Mouse (Mus musculus): ENCODE results near the gene Asb11. TPM values are rescaled to one million over a fixed set of nuclear protein-coding genes. Genes with fewer than 3 reads are reported as not detected.

The Asb11 gene
- total RNA-seq, 2 experiments from 2014 or later = 116 to 171 TPM

- intact Hi-C loops (cut with DNase I) = no loop called here
These were observed 3.9 kb downstream of the Asb11 start for GRCm38 (mm10) chrX:164440703-164441102.

DNA sequence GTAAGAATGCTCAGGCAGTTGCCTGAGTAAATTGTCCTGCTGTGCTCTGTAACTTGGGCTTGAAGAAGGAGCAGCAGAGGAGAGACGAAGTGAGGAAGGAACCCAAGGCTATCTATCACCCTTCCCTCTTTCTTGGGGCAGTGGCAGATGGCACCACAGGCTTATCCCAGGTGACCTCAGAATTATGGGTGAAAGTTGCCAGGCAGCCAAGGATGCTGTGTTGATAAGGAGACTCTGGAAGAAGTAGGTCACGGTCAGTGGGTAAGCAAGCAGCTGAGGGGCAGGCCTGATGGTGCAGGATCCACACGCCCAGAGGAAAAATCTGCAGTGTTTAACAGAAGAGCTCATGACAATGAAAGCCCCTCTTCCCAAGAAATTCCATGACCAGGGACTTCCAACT, 4.5 kb downstream of the Asb11 start:
- no peak for DNase-seq
- intact Hi-C loops (cut with DNase I) = no loop called here

More at GRCm38 (mm10) chrX:164440703-164441102, 3.9 kb downstream of the Asb11 start:
- DNase-seq = no peak

GRCm38 (mm10) chrX:164445601-164446000, 8.8 kb downstream of the Asb11 start:
- intact Hi-C loops (cut with DNase I) = no loop called here
- DNase-seq = no peak

DNA sequence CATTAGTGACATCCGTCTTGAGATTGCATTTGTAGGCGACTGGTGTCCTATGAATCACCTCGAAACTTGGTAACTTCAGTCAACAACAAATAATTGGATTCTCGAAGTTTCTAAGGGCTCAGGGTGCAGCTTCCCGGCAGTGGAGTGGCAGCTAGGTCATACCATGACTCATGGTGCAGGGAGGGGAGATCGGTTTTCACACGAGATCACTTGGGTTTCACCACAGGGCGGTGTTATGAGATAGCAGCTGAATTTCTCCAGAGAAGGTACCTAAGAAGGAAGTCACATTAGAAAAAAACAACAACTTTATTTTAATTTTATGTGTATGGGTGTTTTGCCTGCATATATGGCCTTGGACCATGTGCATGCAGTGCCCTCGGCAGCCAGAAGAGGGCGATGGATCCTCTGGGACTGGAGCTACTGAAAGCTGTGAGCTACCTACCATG, 9.3 kb downstream of the Asb11 start:
- intact Hi-C loops (cut with DNase I) = no loop called here
- DNase-seq = no peak

DNA sequence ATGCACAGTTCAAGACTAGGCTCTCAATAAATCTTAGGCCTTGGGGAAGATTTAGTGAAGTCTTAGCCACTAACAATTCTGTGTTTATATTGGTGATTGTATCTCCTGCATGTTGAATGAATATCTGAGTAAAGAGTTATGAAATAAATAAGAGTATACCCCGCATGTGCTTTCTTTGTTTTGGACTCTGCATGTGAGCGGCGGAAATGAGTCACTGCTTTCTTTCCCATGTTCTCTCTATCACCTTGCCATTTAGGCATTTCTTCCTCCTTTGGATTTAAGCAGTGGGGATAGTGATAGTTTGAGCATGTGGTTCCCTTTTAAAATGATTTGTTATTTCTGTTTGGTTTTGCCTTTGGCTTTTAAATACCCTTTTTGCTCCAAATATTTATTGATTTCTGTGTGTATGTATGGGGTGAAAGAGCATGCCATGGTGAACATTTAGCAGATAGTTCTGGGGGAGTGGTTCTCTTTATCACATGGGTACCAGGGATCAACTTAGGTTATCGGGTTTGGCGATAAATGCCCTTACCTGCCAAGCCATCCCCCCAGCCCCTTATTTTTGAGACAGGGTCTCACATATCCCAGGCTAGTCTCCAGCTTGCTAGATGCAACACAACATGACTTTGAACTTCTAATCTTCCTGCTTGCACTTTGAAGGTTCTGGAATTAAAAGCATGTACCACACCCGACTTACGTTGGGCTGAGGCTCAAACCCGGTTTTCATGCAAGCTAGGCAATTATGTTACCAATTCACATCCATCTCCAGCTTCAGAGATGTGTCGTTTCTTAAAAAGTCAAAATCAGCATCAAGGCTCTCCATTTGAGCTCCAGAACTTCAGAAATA, 10.3 kb downstream of the Asb11 start:
- DNase-seq = no peak
- intact Hi-C loops (cut with DNase I) = no loop called here

DNA sequence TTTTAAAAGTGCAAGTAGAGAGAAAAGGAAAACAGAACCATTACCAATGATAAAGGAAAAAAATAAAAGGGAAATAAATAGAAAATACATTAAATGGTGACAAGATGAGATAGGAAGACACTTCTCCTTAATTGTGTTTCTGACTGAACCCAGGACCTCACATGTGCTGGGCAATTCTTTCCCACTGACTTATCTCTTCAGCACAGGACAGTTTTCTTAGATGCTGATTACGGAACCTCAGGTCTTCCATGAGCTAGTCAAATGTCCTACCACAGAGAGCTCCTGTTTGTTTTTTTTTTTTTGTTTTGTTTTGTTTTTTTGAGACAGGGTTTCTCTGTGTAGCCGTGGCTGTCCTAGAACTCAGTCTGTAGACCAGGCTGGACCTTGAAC, 10.9 kb downstream of the Asb11 start:
- no peak for DNase-seq
- intact Hi-C loops (cut with DNase I) = loop anchor here (2.0 kb wide), 1 partner anchor 161 kb away; no protein-coding TSS in a partner anchor

GRCm38 (mm10) chrX:164449201-164449600, 12.4 kb downstream of the Asb11 start:
- intact Hi-C loops (cut with DNase I) = loop anchor here (1.0 to 2.0 kb wide), 2 partner anchors 162 to 266 kb away; no protein-coding TSS in a partner anchor

DNA sequence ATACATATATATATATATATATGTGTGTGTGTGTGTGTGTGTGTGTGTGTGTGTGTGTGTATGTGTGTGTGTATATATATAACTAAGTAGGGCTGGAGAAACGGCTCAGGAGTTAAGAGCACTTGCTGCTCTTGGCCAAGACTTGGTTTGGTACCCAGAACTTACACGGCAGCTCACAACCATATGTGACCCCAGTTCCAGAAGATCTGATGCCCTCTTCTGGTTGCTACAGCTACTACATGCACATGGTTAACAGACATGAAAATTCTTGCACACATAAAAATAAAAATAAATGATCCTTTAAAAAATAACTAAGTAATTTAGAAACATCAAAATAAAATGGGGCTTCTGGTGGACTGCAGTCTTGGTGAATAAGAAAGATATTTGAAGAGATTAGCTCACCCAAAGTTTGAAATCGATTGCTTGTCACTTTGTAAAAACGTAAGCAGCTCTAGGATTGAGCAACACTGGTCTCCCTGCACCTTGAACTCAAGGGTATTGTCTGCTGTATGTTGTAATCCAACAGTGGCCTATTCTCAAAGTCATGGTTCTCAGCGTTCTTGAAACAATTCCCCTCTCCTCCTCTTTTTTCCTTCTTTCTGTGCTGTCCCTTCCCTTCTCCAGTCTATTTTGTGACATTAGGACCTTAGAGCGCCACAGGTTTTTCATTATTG, 22.5 kb downstream of the Asb11 start:
- intact Hi-C loops (cut with DNase I) = no loop called here
- DNase-seq = no peak

More at GRCm38 (mm10) chrX:164449201-164449600, 12.4 kb downstream of the Asb11 start:
- DNase-seq = no peak

GRCm38 (mm10) chrX:164502258-164502657, 65.5 kb downstream of the Asb11 start:
- no peak for DNase-seq
- intact Hi-C loops (cut with DNase I) = no loop called here

- no peak for DNase-seq
- intact Hi-C loops (cut with DNase I) = no loop called here
These were observed 69.1 kb downstream of the Asb11 start, which contains the start of gene Asb9 for GRCm38 (mm10) chrX:164505709-164506498. Asb9 (plus strand) TSS chrX:164506327.

DNA sequence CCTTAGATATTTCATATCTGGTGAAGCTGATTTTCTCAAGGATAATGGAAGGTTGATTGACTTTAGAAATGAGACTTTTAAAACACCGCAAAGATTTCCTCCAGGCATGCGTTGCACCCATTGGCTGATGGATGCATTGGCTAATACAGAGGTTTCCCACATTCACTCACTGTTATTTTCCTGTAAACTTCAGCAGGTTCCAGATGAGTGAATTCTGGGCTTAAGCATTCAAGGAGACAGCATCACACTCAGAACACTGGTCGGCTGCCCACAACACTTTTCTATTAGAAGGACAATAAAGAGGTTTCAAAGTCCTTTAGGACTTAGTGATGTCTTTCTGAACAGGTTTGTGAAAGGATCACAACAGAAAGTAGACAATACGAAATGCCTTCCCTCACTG, 70.3 kb downstream of the Asb11 start:
- intact Hi-C loops (cut with DNase I) = no loop called here
- DNase-seq = no peak

- no peak for DNase-seq
- intact Hi-C loops (cut with DNase I) = no loop called here
These were observed 71.9 kb downstream of the Asb11 start for GRCm38 (mm10) chrX:164508728-164509127.

Other genes starting within 250 kb of the Asb11 start
- 1 to 10 TPM; 2.0 to 3.4 TPM for gene Bmx, start 178.8 kb upstream of the Asb11 start, total RNA-seq (2021)
- 1 to 10 TPM; 4.9 to 7.2 TPM for gene Pir, start 167.6 kb upstream of the Asb11 start, total RNA-seq (2021)
- 1 to 10 TPM; 1.8 to 1.9 TPM for gene Vegfd, start 63.6 kb upstream of the Asb11 start, total RNA-seq (2021)
- 1 to 10 TPM; 2.2 to 2.3 TPM for gene Piga, start 17.2 kb upstream of the Asb11 start, total RNA-seq (2021)
- not detected for gene Asb9, start 69.3 kb downstream of the Asb11 start, total RNA-seq (2021)